Mouse (Mus musculus): ENCODE measurements around the gene Col4a2. TPM values are rescaled to one million over a fixed set of nuclear protein-coding genes. Genes with fewer than 3 reads are reported as not detected.
"Not testable (repeated sequence)": the region's sequence is repeated elsewhere in the genome, so short reads cannot be mapped to it uniquely, and the experiment has no call there.

Col4a2 gene
- polyA plus RNA-seq, 1 experiment from 2014 or later, result 33.8 TPM

GRCm38 (mm10) chr8:11477811-11478761, 165.5 kb downstream of the Col4a2 start, which contains the start of gene Rab20:
Gene Rab20, minus strand, starts transcription at chr8:11478710.
- H3K4me1 ChIP-seq (ENCODE audit: control insufficient read depth, insufficient read depth, low read length), result peaks cover 17% of the 10 kb centered on the region
- no peak within 1 kb of the TSS for H3K27ac ChIP-seq (ENCODE audit: low read length)
- H3K9me3 ChIP-seq (replicated peaks; ENCODE audit: control insufficient read depth, low read length, poor library complexity, severe bottlenecking), result no peaks in the 10 kb centered on the region
- peak within 1 kb of the TSS; percentile 52 for H3K9ac ChIP-seq (ENCODE audit: low read depth, low read length)
- peak within 1 kb of the TSS; percentile 47 for H3K4me3 ChIP-seq (ENCODE audit: low read depth, low read length)
- no peaks in the 10 kb centered on the region for H3K36me3 ChIP-seq (ENCODE audit: control insufficient read depth, insufficient read depth, low read length)
- H3K27me3 ChIP-seq (ENCODE audit: control insufficient read depth, insufficient read depth, low read depth, low read length), result peaks cover 63% of the 10 kb centered on the region
- peak; percentile 58; the same call in 1 of the 2 replicates for ATAC-seq
- peak within 1 kb of the TSS; percentile 99 for H3K4me2 ChIP-seq (ENCODE audit: low read length)
- under 1% methylated on average over 69 of the region's 69 CpGs for WGBS

GRCm38 (mm10) chr8:11478807-11479527, 166.4 kb downstream of the Col4a2 start:
- no peaks in the 10 kb centered on the region for H3K36me3 ChIP-seq (ENCODE audit: control insufficient read depth, insufficient read depth, low read length)
- H3K27me3 ChIP-seq (ENCODE audit: control insufficient read depth, insufficient read depth, low read depth, low read length), result peaks cover 59% of the 10 kb centered on the region
- no peak overlapping the region for H3K9ac ChIP-seq (ENCODE audit: low read depth, low read length)
- 0 out of 2 replicates have a peak, but pooled peaks have one; percentile 21 for ATAC-seq
- no peaks in the 10 kb centered on the region for H3K9me3 ChIP-seq (replicated peaks; ENCODE audit: control insufficient read depth, low read length, poor library complexity, severe bottlenecking)
- H3K27ac ChIP-seq (ENCODE audit: low read length), result no peak overlapping the region
- 3% methylated on average over 23 of the region's 23 CpGs for WGBS
- peak overlapping the region; percentile 99 for H3K4me2 ChIP-seq (ENCODE audit: low read length)
- H3K4me3 ChIP-seq (ENCODE audit: low read depth, low read length), result peak overlapping the region; percentile 47
- H3K4me1 ChIP-seq (ENCODE audit: control insufficient read depth, insufficient read depth, low read length), result peaks cover 17% of the 10 kb centered on the region

DNA sequence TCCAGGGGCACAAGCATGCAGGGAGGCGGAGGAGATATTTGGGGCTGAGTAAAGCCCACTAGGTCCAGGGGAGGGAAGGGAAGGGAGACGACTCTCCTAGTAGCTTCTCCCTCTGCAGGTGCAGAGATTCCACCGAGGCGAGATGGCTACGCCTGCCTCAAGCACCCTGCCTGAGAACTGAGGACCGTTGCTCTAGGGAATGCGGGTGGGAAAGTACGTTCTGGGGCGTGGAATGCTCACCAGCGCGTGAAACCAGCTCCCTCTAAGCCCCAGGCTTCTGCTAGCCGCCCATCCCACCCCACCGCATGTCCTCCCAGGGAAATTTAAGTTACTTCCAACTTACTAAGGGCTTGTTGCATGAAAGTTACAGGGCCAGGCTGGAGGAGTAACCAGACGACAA, 167.0 kb downstream of the Col4a2 start:
- Histone ChIP-seq H3K9me3 (replicated peaks; ENCODE audit: control insufficient read depth, low read length, poor library complexity, severe bottlenecking) (no peaks in the 10 kb centered on the region), H3K27me3 (ENCODE audit: control insufficient read depth, insufficient read depth, low read depth, low read length) (peaks cover 53% of the 10 kb centered on the region), H3K4me2 (ENCODE audit: low read length) (no peak overlapping the region), H3K4me3 (ENCODE audit: low read depth, low read length) (no peak overlapping the region), H3K36me3 (ENCODE audit: control insufficient read depth, insufficient read depth, low read length) (no peaks in the 10 kb centered on the region), H3K4me1 (ENCODE audit: control insufficient read depth, insufficient read depth, low read length) (peaks cover 17% of the 10 kb centered on the region), H3K27ac (ENCODE audit: low read length) (no peak overlapping the region), H3K9ac (ENCODE audit: low read depth, low read length) (no peak overlapping the region)
- WGBS, result 5% methylated on average over 14 of the region's 14 CpGs
- ATAC-seq, result no peak

GRCm38 (mm10) chr8:11481876-11482275, 169.3 kb downstream of the Col4a2 start:
- no peaks in the 10 kb centered on the region for H3K36me3 ChIP-seq (ENCODE audit: control insufficient read depth, insufficient read depth, low read length)
- peaks cover 35% of the 10 kb centered on the region for H3K27me3 ChIP-seq (ENCODE audit: control insufficient read depth, insufficient read depth, low read depth, low read length)
- no peak overlapping the region for H3K4me3 ChIP-seq (ENCODE audit: low read depth, low read length)
- no peaks in the 10 kb centered on the region for H3K9me3 ChIP-seq (replicated peaks; ENCODE audit: control insufficient read depth, low read length, poor library complexity, severe bottlenecking)
- no peak for ATAC-seq
- H3K4me2 ChIP-seq (ENCODE audit: low read length), result no peak overlapping the region
- H3K9ac ChIP-seq (ENCODE audit: low read depth, low read length), result no peak overlapping the region
- 59% methylated on average over 3 of the region's 3 CpGs for WGBS
- H3K27ac ChIP-seq (ENCODE audit: low read length), result no peak overlapping the region
- peaks cover 12% of the 10 kb centered on the region for H3K4me1 ChIP-seq (ENCODE audit: control insufficient read depth, insufficient read depth, low read length)

DNA sequence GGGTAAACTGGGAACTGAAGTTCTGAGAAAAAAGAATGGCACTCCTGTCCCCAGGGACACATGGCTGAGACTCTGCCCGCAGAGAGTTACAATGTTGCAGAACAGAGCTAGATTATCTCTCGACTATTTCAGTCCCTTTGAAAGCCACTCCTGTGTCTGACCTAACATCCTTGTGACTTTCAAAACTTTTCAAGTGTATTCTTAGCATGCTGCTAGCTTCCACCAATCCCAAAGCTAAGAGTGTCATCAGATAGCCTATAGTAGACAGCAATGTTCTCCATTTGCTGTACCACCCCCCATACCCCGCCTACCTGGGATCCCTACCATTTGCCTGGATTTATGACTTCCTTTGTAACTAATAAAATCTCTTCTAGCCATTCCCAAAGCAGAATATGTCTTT, 169.9 kb downstream of the Col4a2 start:
- no peaks in the 10 kb centered on the region for H3K9me3 ChIP-seq (replicated peaks; ENCODE audit: control insufficient read depth, low read length, poor library complexity, severe bottlenecking)
- H3K4me3 ChIP-seq (ENCODE audit: low read depth, low read length), result no peak overlapping the region
- H3K27me3 ChIP-seq (ENCODE audit: control insufficient read depth, insufficient read depth, low read depth, low read length), result peaks cover 32% of the 10 kb centered on the region
- WGBS, result 77% methylated on average over 3 of the region's 3 CpGs
- no peak for ATAC-seq
- no peak overlapping the region for H3K4me2 ChIP-seq (ENCODE audit: low read length)
- H3K9ac ChIP-seq (ENCODE audit: low read depth, low read length), result no peak overlapping the region
- H3K27ac ChIP-seq (ENCODE audit: low read length), result no peak overlapping the region
- peaks cover 12% of the 10 kb centered on the region for H3K4me1 ChIP-seq (ENCODE audit: control insufficient read depth, insufficient read depth, low read length)
- no peaks in the 10 kb centered on the region for H3K36me3 ChIP-seq (ENCODE audit: control insufficient read depth, insufficient read depth, low read length)

DNA sequence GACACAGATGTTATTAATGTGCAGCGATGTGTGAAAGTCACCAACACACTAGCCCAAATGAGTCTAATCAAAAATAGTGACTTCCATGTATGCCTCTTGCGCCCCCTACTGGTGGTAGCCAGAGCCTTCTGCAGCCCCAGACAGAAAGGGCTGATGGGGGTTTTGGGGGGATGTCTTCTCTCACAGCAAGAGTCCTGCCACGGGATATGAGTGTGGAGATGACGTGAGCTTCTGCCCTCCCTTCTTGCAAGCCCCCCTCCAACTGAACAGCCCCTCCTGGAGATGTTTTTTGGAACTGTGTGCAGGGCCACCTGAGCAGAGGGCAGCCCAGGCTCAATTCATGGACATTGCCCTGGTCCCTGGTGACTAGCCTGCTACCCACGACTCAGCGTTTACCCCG, 173.5 kb downstream of the Col4a2 start:
- Histone ChIP-seq H3K9me3 (replicated peaks; ENCODE audit: control insufficient read depth, low read length, poor library complexity, severe bottlenecking) (no peaks in the 10 kb centered on the region), H3K36me3 (ENCODE audit: control insufficient read depth, insufficient read depth, low read length) (no peaks in the 10 kb centered on the region), H3K4me1 (ENCODE audit: control insufficient read depth, insufficient read depth, low read length) (no peaks in the 10 kb centered on the region), H3K9ac (ENCODE audit: low read depth, low read length) (no peak overlapping the region), H3K4me2 (ENCODE audit: low read length) (no peak overlapping the region), H3K4me3 (ENCODE audit: low read depth, low read length) (no peak overlapping the region), H3K27ac (ENCODE audit: low read length) (no peak overlapping the region), H3K27me3 (ENCODE audit: control insufficient read depth, insufficient read depth, low read depth, low read length) (peaks cover 8% of the 10 kb centered on the region)
- ATAC-seq, result no peak
- WGBS, result 24% methylated on average over 7 of the region's 7 CpGs

DNA sequence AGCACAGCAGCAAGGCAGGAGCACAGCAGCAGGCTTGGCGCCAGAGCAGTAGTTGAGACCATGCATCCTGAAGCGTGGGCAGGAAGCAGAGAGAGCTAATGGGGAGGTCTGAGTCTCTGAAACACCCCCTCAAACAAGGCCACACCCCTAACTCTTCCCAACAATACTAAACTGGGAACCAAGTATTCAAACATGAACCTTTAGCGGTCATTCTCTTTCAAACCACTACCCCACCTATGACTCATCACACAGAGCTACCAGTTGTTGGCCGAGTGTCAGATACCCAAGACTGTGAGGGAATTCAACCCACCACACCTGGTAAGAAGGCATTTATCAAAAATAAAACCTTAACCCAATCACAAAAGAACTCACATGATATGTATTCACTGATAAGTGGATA, 174.6 kb downstream of the Col4a2 start:
- Histone ChIP-seq H3K4me2 (ENCODE audit: low read length) (no peak overlapping the region), H3K9ac (ENCODE audit: low read depth, low read length) (no peak overlapping the region), H3K4me1 (ENCODE audit: control insufficient read depth, insufficient read depth, low read length) (no peaks in the 10 kb centered on the region), H3K9me3 (replicated peaks; ENCODE audit: control insufficient read depth, low read length, poor library complexity, severe bottlenecking) (no peaks in the 10 kb centered on the region), H3K27me3 (ENCODE audit: control insufficient read depth, insufficient read depth, low read depth, low read length) (peaks cover 8% of the 10 kb centered on the region), H3K4me3 (ENCODE audit: low read depth, low read length) (no peak overlapping the region), H3K27ac (ENCODE audit: low read length) (no peak overlapping the region), H3K36me3 (ENCODE audit: control insufficient read depth, insufficient read depth, low read length) (no peaks in the 10 kb centered on the region)
- no peak for ATAC-seq
- WGBS, result 76% methylated on average over 4 of the region's 4 CpGs

DNA sequence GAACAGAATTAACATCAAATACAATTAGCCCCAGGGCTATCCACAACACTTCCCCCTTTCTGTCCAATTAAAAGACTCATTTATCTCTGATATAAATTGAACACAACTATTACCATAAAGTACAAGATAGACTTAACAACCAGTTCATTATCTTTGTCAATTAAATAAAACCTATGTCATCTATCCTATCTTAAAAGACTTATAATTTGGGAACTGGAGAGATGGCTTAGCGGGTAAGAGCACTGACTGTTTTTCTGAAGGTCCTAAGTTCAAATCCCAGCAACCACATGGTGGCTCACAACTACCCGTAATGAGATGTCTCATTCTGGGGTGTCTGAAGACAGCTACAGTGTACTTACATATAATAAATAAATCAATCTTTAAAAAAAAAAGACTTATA, 179.7 kb downstream of the Col4a2 start:
- not testable (repeated sequence) for H3K9me3 ChIP-seq (replicated peaks; ENCODE audit: control insufficient read depth, low read length, poor library complexity, severe bottlenecking); ATAC-seq; H3K27ac ChIP-seq (ENCODE audit: low read length); H3K4me3 ChIP-seq (ENCODE audit: low read depth, low read length); H3K4me1 ChIP-seq (ENCODE audit: control insufficient read depth, insufficient read depth, low read length); H3K36me3 ChIP-seq (ENCODE audit: control insufficient read depth, insufficient read depth, low read length); H3K4me2 ChIP-seq (ENCODE audit: low read length); H3K9ac ChIP-seq (ENCODE audit: low read depth, low read length)
- WGBS, result 84% methylated on average over 2 of the region's 2 CpGs
- peaks cover 11% of the 10 kb centered on the region for H3K27me3 ChIP-seq (ENCODE audit: control insufficient read depth, insufficient read depth, low read depth, low read length)

Data from midbrain, embryonic 16.5 days (tissue).